26 mouse cellular contexts compared by ENCODE assay signal in genomic region chr9:71064291-71064840, GRCm38 (mm10).
A peak's percentile ranks its signal among the peaks of the same experiment; 100 is the strongest.
DNase-seq lines count a peak whose midpoint lies in the region; ATAC-seq and TF ChIP-seq lines count a peak whose summit lies in the region.
"Had no signal": no experiment of that assay in that cellular context is flagged by ENCODE, and none has a peak within 500 bp of the region (broad histone marks: within the 10 kb centered on the region; RNA-seq: fewer than 3 reads in every experiment).

No protein-coding gene starts in this region.

- no peak overlapping the region for H3K4me2 ChIP-seq in hindbrain, embryonic 14.5 days (replicated peaks)
- no peak overlapping the region for H3K4me2 ChIP-seq in hindbrain, postnatal 0 days (ENCODE audit: low read depth, low read length)
- H3K4me2 ChIP-seq: embryonic facial prominence, embryonic 12.5 days; heart, embryonic 13.5 days had no signal

- H3K27ac ChIP-seq in hindbrain, embryonic 14.5 days = peak overlapping the region; percentile 16; the same call in 1 of the 2 replicates
- H3K27ac ChIP-seq in hindbrain, postnatal 0 days = no peak overlapping the region
- H3K27ac ChIP-seq: embryonic facial prominence, embryonic 12.5 days; heart, adult 2 months; heart, embryonic 13.5 days; limb, embryonic 10.5 days had no signal

- WGBS in hindbrain, embryonic 14.5 days = 64% methylated on average over 8 of the region's 8 CpGs
- 60% methylated on average over 8 of the region's 8 CpGs for WGBS in hindbrain, postnatal 0 days

- no peaks in the 10 kb centered on the region for H3K27me3 ChIP-seq in hindbrain, embryonic 14.5 days (ENCODE audit: control insufficient read depth, insufficient read depth, low read length)
- H3K27me3 ChIP-seq in hindbrain, postnatal 0 days (ENCODE audit: insufficient read depth, low read length) = no peaks in the 10 kb centered on the region
- H3K27me3 ChIP-seq: embryonic facial prominence, embryonic 12.5 days; heart, embryonic 13.5 days had no signal

- no peak overlapping the region for H3K4me3 ChIP-seq in hindbrain, embryonic 14.5 days (replicated peaks; ENCODE audit: low read length)
- no peak overlapping the region for H3K4me3 ChIP-seq in hindbrain, postnatal 0 days (ENCODE audit: low read length)
- H3K4me3 ChIP-seq: embryonic facial prominence, embryonic 12.5 days; heart, adult 2 months; heart, embryonic 13.5 days; limb, embryonic 10.5 days had no signal

- no peak for TF ChIP-seq CTCF in hindbrain, postnatal 0 days (IDR thresholded peaks at IDR 0.05; ENCODE audit: low read depth)

- ATAC-seq in hindbrain, embryonic 14.5 days (ENCODE audit: low FRiP score) = no peak
- no peak for ATAC-seq in hindbrain, postnatal 0 days
- ATAC-seq: CD4-positive, CD25-positive, alpha-beta regulatory T cell, adult 4 months; forebrain, postnatal 0 days; lung, postnatal 0 days had no signal

- DNase-seq in hindbrain, embryonic 14.5 days (ENCODE audit: low spot score) = no peak
- no peak for DNase-seq in hindbrain, postnatal 0 days (ENCODE audit: low spot score)
- DNase-seq in lung, postnatal 10 days = peak; percentile 0
- no peak for DNase-seq in lung, postnatal 36 days
- peak; percentile 1 for DNase-seq in urinary bladder, postnatal 25 days (ENCODE audit: low spot score)
- DNase-seq in urinary bladder, postnatal 36 days (ENCODE audit: low spot score in 2 of 2) = no peak
- no peak for DNase-seq in kidney, adult 8-10 months
- DNase-seq: adrenal gland, postnatal 25 days; cerebellum, adult 11 months; cerebellum, adult 9-11 months; forebrain, postnatal 0 days; gastrocnemius, postnatal 14 days; heart, postnatal 14 days; kidney, adult 11 months; layer of hippocampus, adult 9-11 months; liver; right cerebral cortex, adult 18-20 months; right cerebral cortex, postnatal 4 days; thymus, adult 18-20 months; thymus, postnatal 36 days had no signal

- no peak overlapping the region for H3K9ac ChIP-seq in hindbrain, embryonic 14.5 days
- H3K9ac ChIP-seq in hindbrain, postnatal 0 days (replicated peaks; ENCODE audit: low read length) = no peak overlapping the region
- H3K9ac ChIP-seq: embryonic facial prominence, embryonic 12.5 days; forebrain, postnatal 0 days; heart, embryonic 13.5 days had no signal

- H3K4me1 ChIP-seq in hindbrain, embryonic 14.5 days (replicated peaks; ENCODE audit: control insufficient read depth, insufficient read depth, low read length) = no peaks in the 10 kb centered on the region
- no peaks in the 10 kb centered on the region for H3K4me1 ChIP-seq in hindbrain, postnatal 0 days (ENCODE audit: insufficient read depth, low read length)
- H3K4me1 ChIP-seq: embryonic facial prominence, embryonic 12.5 days; heart, embryonic 13.5 days had no signal

- no peaks in the 10 kb centered on the region for H3K9me3 ChIP-seq in hindbrain, embryonic 14.5 days (ENCODE audit: control insufficient read depth, low read length)
- no peaks in the 10 kb centered on the region for H3K9me3 ChIP-seq in hindbrain, postnatal 0 days (ENCODE audit: low read length)
- H3K9me3 ChIP-seq: embryonic facial prominence, embryonic 12.5 days; heart, embryonic 13.5 days; limb, embryonic 10.5 days had no signal

- no peaks in the 10 kb centered on the region for H3K36me3 ChIP-seq in hindbrain, embryonic 14.5 days (replicated peaks; ENCODE audit: control insufficient read depth, insufficient read depth)
- H3K36me3 ChIP-seq in hindbrain, postnatal 0 days (ENCODE audit: insufficient read depth, low read length) = no peaks in the 10 kb centered on the region
- H3K36me3 ChIP-seq: embryonic facial prominence, embryonic 12.5 days; heart, embryonic 13.5 days; limb, embryonic 10.5 days had no signal

Comparison
In these comparisons a context has a peak if more than half of its experiments do, and no peak if none do; other contexts are left out.
1. DNase-seq: peak in lung, postnatal 10 days (single experiment) and urinary bladder, postnatal 25 days (single experiment); none in hindbrain, embryonic 14.5 days (single experiment), hindbrain, postnatal 0 days (single experiment), lung, postnatal 36 days (single experiment), urinary bladder, postnatal 36 days (0 of 2) and kidney, adult 8-10 months (0 of 2).